Mouse (Mus musculus) heart, embryonic 10.5 days (tissue): ENCODE results near the gene Tpbpb. TPM values are rescaled to one million over a fixed set of nuclear protein-coding genes. Genes with fewer than 3 reads are reported as not detected.
"Not testable (repeated sequence)": the region's sequence is repeated elsewhere in the genome, so short reads cannot be mapped to it uniquely, and the experiment has no call there.

Experiments used
- DNase-seq: peaks from one replicate; pipeline ENCODE4 v3.0.0-alpha.2; 2017; ENCODE audit warnings: low spot score
- H3K27ac ChIP-seq: fragments of 300-500 bp; sonication (generic); 2 replicates; pipeline ENCODE4 v1.5.1; 2016; ENCODE audit warnings: mild to moderate bottlenecking
- H3K27me3 ChIP-seq: fragments of 300-500 bp; sonication (generic); 2 replicates; pipeline ENCODE4 v1.6.1; 2016; ENCODE audit warnings: mild to moderate bottlenecking; ENCODE audit not compliant: poor library complexity, insufficient read depth, severe bottlenecking
- H3K36me3 ChIP-seq: fragments of 300-500 bp; sonication (generic); 2 replicates; pipeline ENCODE4 v1.6.1; 2016; ENCODE audit warnings: mild to moderate bottlenecking, moderate library complexity
- H3K4me1 ChIP-seq: fragments of 300-500 bp; sonication (generic); 2 replicates; pipeline ENCODE4 v1.6.1; 2016; ENCODE audit warnings: mild to moderate bottlenecking
- H3K4me3 ChIP-seq: fragments of 300-500 bp; sonication (generic); 2 replicates; pipeline ENCODE4 v1.5.1; 2016; ENCODE audit warnings: mild to moderate bottlenecking, moderate library complexity
- H3K9me3 ChIP-seq: fragments of 300-500 bp; sonication (generic); 2 replicates; pipeline ENCODE4 v1.6.1; 2016; ENCODE audit warnings: mild to moderate bottlenecking, moderate library complexity
- WGBS: fragments of 180-500 bp; shearing (Covaris S2); methylation state at CpG from one replicate; pipeline ENCODE4 v1.1.7; 2016; 5-methylcytosine and 5-hydroxymethylcytosine counted together
- polyA plus RNA-seq: library from polyadenylated mRNA; unstranded; fragments of >200 nt; fragmentation: Nextera tagmentation; extraction: Ambion mirVana; gene quantifications from 2 replicates; pipeline ENCODE4 v1.2.1, GENCODE M21; 2016

Tpbpb gene
- polyA plus RNA-seq = not detected in 2 replicates

- H3K4me1 ChIP-seq, H3K27me3 ChIP-seq, DNase-seq, H3K27ac ChIP-seq, H3K36me3 ChIP-seq, H3K9me3 ChIP-seq, H3K4me3 ChIP-seq: not testable (repeated sequence)
- 77% methylated on average over 2 of the region's 2 CpGs for WGBS
These were observed at the start of gene Tpbpb for GRCm38 (mm10) chr13:60904780-60905179. Gene Tpbpb, minus strand, starts transcription at chr13:60904880.

- H3K36me3 ChIP-seq, H3K4me3 ChIP-seq, H3K27me3 ChIP-seq, H3K9me3 ChIP-seq, DNase-seq, H3K27ac ChIP-seq, H3K4me1 ChIP-seq: not testable (repeated sequence)
- WGBS = 74% methylated on average over 3 of the region's 3 CpGs
These were observed 37.2 kb upstream of the Tpbpb start, which contains the start of gene Tpbpa for GRCm38 (mm10) chr13:60941884-60942283. Gene Tpbpa, minus strand, starts transcription at chr13:60941984.

GRCm38 (mm10) chr13:60936500-60936901 is 31.8 kb upstream of the Tpbpb start, which contains the start of the genes Gm49391 and Ctla2a:
Gene Gm49391, minus strand, starts transcription at chr13:60936571.
Gene Ctla2a, minus strand, starts transcription at chr13:60936625.
- no peaks in the 10 kb centered on the region; the same call in 1 of the 2 replicates for H3K36me3 ChIP-seq
- no peak within 1 kb of the TSS for H3K27ac ChIP-seq
- WGBS = 49% methylated on average over 5 of the region's 5 CpGs
- no peaks in the 10 kb centered on the region for H3K27me3 ChIP-seq
- no peaks in the 10 kb centered on the region for H3K4me1 ChIP-seq
- no peak for DNase-seq
- H3K4me3 ChIP-seq = no peak within 1 kb of the TSS
- no peaks in the 10 kb centered on the region for H3K9me3 ChIP-seq

- not testable (repeated sequence) for H3K4me1 ChIP-seq, H3K36me3 ChIP-seq, H3K27me3 ChIP-seq, H3K27ac ChIP-seq, DNase-seq, H3K4me3 ChIP-seq, H3K9me3 ChIP-seq
- WGBS = 56% methylated on average over 2 of the region's 2 CpGs
These were observed 30.8 kb upstream of the Tpbpb start, which contains the start of gene Gm49393 for GRCm38 (mm10) chr13:60935490-60935889. Gene Gm49393, minus strand, starts transcription at chr13:60935590.

- H3K27me3 ChIP-seq = no peaks in the 10 kb centered on the region
- H3K4me1 ChIP-seq = no peaks in the 10 kb centered on the region
- no peak within 1 kb of the TSS for H3K4me3 ChIP-seq
- H3K9me3 ChIP-seq = 0 out of 2 replicates have a peak, but pooled peaks cover 3% of the 10 kb centered on the region
- WGBS = 43% methylated on average over 3 of the region's 3 CpGs
- peak; percentile 77 for DNase-seq
- no peak within 1 kb of the TSS for H3K27ac ChIP-seq
- no peaks in the 10 kb centered on the region for H3K36me3 ChIP-seq
These were observed 7.4 kb downstream of the Tpbpb start, which contains the start of gene Ctla2b for GRCm38 (mm10) chr13:60897328-60897727. Gene Ctla2b, minus strand, starts transcription at chr13:60897447.

- not testable (repeated sequence) for H3K4me3 ChIP-seq, H3K27me3 ChIP-seq, H3K36me3 ChIP-seq, H3K27ac ChIP-seq, DNase-seq, H3K4me1 ChIP-seq, H3K9me3 ChIP-seq
- 82% methylated on average over 8 of the region's 8 CpGs for WGBS
These were observed 7.9 kb downstream of the Tpbpb start, which contains the start of gene Gm49392 for GRCm38 (mm10) chr13:60896794-60897193. Gene Gm49392, minus strand, starts transcription at chr13:60896894.

GRCm38 (mm10) chr13:60895406-60896160 is 9.1 kb downstream of the Tpbpb start:
- Histone ChIP-seq H3K4me1 (no peaks in the 10 kb centered on the region), H3K27me3 (no peaks in the 10 kb centered on the region), H3K9me3 (no peaks in the 10 kb centered on the region), H3K36me3 (no peaks in the 10 kb centered on the region), H3K27ac (no peak overlapping the region), H3K4me3 (no peak overlapping the region)
- DNase-seq = no peak

- no peak for DNase-seq
- no peaks in the 10 kb centered on the region for H3K9me3 ChIP-seq
- WGBS = 87% methylated on average over 1 of the region's 1 CpGs
- H3K4me3 ChIP-seq = no peak overlapping the region
- no peaks in the 10 kb centered on the region for H3K27me3 ChIP-seq
- H3K4me1 ChIP-seq = no peaks in the 10 kb centered on the region
- H3K27ac ChIP-seq = no peak overlapping the region
- H3K36me3 ChIP-seq = no peaks in the 10 kb centered on the region
These were observed 12.4 kb downstream of the Tpbpb start for GRCm38 (mm10) chr13:60892301-60892700.

GRCm38 (mm10) chr13:60864281-60864680 is 40.4 kb downstream of the Tpbpb start, which contains the start of gene 4930486L24Rik:
Gene 4930486L24Rik, minus strand, starts transcription at chr13:60864475.
- Histone ChIP-seq H3K4me3 (no peak within 1 kb of the TSS), H3K36me3 (no peaks in the 10 kb centered on the region), H3K27ac (no peak within 1 kb of the TSS), H3K27me3 (no peaks in the 10 kb centered on the region), H3K4me1 (no peaks in the 10 kb centered on the region), H3K9me3 (no peaks in the 10 kb centered on the region)
- WGBS = 58% methylated on average over 1 of the region's 1 CpGs
- DNase-seq = no peak

Other genes with a start within 250 kb of the Tpbpb start
- gene BC051665, start 118.5 kb downstream of the Tpbpb start, polyA plus RNA-seq = not detected in 2 replicates
- not detected in 2 replicates for gene Ctsll3, start 102.0 kb downstream of the Tpbpb start, polyA plus RNA-seq
- gene 4930486L24Rik, start 40.4 kb downstream of the Tpbpb start, polyA plus RNA-seq = 0.38 TPM in 1 of 2 replicates, not detected in the other
- 0.69 TPM in 1 of 2 replicates, not detected in the other for gene Gm49392, start 8.0 kb downstream of the Tpbpb start, polyA plus RNA-seq
- 3.6 and 5.7 TPM in 2 replicates for gene Ctla2b, start 7.4 kb downstream of the Tpbpb start, polyA plus RNA-seq
- not detected in 2 replicates for gene Gm49393, start 30.7 kb upstream of the Tpbpb start, polyA plus RNA-seq
- 0.98 and 1.4 TPM in 2 replicates for gene Gm49391, start 31.7 kb upstream of the Tpbpb start, polyA plus RNA-seq
- 32.2 and 48.4 TPM in 2 replicates for gene Ctla2a, start 31.7 kb upstream of the Tpbpb start, polyA plus RNA-seq
- gene Tpbpa, start 37.1 kb upstream of the Tpbpb start, polyA plus RNA-seq = not detected in 2 replicates
- gene Ctsj, start 101.1 kb upstream of the Tpbpb start, polyA plus RNA-seq = 0.25 TPM in 1 of 2 replicates, not detected in the other
- not detected in 2 replicates for gene Ctsq, start 135.8 kb upstream of the Tpbpb start, polyA plus RNA-seq